Mouse (Mus musculus): Measurements from ENCODE around the gene Evi2a. TPM values are rescaled to one million over a fixed set of nuclear protein-coding genes. Genes with fewer than 3 reads are reported as not detected.

Evi2a gene
- polyA plus RNA-seq, 1 experiment from 2014 or later = 2.9 TPM

- Histone ChIP-seq H3K4me1 (ENCODE audit: control insufficient read depth, insufficient read depth, low read length) (no peaks in the 10 kb centered on the region), H3K27me3 (ENCODE audit: control insufficient read depth, insufficient read depth, low read length) (no peaks in the 10 kb centered on the region), H3K9ac (ENCODE audit: low read depth, low read length) (no peak overlapping the region), H3K27ac (ENCODE audit: low read depth, low read length) (no peak overlapping the region), H3K4me2 (no peak overlapping the region), H3K36me3 (ENCODE audit: control insufficient read depth, insufficient read depth, low read length) (no peaks in the 10 kb centered on the region), H3K4me3 (ENCODE audit: low read depth, low read length) (no peak overlapping the region), H3K9me3 (replicated peaks; ENCODE audit: control insufficient read depth, low read length) (no peaks in the 10 kb centered on the region)
- WGBS (ENCODE audit: insufficient replicate concordance) = 83% methylated on average over 2 of the region's 2 CpGs
- ATAC-seq (replicated peaks; ENCODE audit: insufficient number of reproducible peaks, low FRiP score, low TSS enrichment) = no peak
Observed at GRCm38 (mm10) chr11:79502917-79503316, 27.5 kb downstream of the Evi2a start.

DNA sequence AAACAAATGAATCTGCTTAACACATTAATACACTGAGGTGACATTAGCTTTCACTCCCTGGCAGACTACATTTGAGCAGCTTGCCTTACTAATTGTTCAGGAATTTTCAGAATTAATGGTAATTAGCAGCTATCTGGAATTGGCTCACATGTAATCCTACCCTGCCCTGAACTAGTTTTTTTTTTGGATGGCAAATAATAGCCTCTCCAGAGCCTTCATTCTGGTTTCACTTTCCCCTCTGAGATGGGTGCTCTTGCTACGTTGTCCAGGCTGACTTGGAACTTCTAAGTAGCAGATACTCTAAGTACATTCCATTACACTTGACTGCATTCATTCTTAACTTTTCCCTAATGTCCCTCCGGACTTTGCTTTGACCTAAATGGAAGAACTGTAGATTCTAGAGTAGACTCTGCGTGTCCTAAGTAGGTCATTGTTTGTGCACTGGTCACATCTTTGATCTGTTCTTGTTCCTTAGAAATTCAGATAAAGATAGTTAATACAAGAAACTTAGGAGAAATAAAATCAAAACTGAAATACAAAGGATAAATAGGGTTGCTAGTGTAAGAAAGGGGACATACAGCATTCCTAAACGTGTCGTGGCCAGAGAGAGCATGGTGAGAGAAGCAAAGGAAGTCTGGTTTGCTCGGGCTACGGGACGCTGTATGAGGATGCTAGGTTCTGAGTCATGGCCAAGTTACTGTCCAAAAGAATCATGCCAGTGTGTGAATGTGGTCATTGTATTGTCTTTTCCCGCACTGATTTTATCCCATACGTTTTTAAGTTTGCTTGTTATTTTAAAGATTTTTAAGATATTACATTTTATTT is 35.2 kb downstream of the Evi2a start:
- Histone ChIP-seq H3K4me2 (no peak overlapping the region), H3K9me3 (replicated peaks; ENCODE audit: control insufficient read depth, low read length) (no peaks in the 10 kb centered on the region), H3K4me1 (ENCODE audit: control insufficient read depth, insufficient read depth, low read length) (0 out of 2 replicates have a peak, but pooled peaks cover 4% of the 10 kb centered on the region), H3K4me3 (ENCODE audit: low read depth, low read length) (no peak overlapping the region), H3K36me3 (ENCODE audit: control insufficient read depth, insufficient read depth, low read length) (0 out of 2 replicates have a peak, but pooled peaks cover 2% of the 10 kb centered on the region), H3K27ac (ENCODE audit: low read depth, low read length) (no peak overlapping the region), H3K27me3 (ENCODE audit: control insufficient read depth, insufficient read depth, low read length) (no peaks in the 10 kb centered on the region), H3K9ac (ENCODE audit: low read depth, low read length) (no peak overlapping the region)
- ATAC-seq (replicated peaks; ENCODE audit: insufficient number of reproducible peaks, low FRiP score, low TSS enrichment) = no peak
- 78% methylated on average over 10 of the region's 10 CpGs for WGBS (ENCODE audit: insufficient replicate concordance)

DNA sequence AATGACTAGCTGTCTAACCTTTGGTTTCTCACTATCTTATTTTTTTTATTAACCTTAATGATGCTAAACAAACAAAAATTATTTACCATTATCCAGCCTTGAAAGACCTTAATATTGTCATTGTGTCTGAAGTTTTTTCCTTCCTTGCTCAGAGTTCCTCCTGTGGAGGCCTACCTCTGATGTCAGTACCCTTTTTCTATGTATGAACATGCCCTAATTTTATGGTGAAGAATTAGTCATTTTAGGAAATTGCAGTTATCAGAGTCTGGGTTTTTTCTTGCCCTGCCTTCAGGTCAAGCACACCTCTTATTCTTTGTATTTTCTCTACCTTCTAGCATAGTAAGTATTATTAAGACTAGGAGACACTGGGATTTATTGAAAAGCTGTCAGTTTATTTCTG is 45.7 kb downstream of the Evi2a start:
- no peaks in the 10 kb centered on the region for H3K9me3 ChIP-seq (replicated peaks; ENCODE audit: control insufficient read depth, low read length)
- H3K27ac ChIP-seq (ENCODE audit: low read depth, low read length) = no peak overlapping the region
- no peaks in the 10 kb centered on the region for H3K36me3 ChIP-seq (ENCODE audit: control insufficient read depth, insufficient read depth, low read length)
- no peak overlapping the region for H3K4me2 ChIP-seq
- no peak overlapping the region for H3K4me3 ChIP-seq (ENCODE audit: low read depth, low read length)
- no peak for ATAC-seq (replicated peaks; ENCODE audit: insufficient number of reproducible peaks, low FRiP score, low TSS enrichment)
- no peaks in the 10 kb centered on the region for H3K27me3 ChIP-seq (ENCODE audit: control insufficient read depth, insufficient read depth, low read length)
- H3K4me1 ChIP-seq (ENCODE audit: control insufficient read depth, insufficient read depth, low read length) = no peaks in the 10 kb centered on the region
- H3K9ac ChIP-seq (ENCODE audit: low read depth, low read length) = no peak overlapping the region

DNA sequence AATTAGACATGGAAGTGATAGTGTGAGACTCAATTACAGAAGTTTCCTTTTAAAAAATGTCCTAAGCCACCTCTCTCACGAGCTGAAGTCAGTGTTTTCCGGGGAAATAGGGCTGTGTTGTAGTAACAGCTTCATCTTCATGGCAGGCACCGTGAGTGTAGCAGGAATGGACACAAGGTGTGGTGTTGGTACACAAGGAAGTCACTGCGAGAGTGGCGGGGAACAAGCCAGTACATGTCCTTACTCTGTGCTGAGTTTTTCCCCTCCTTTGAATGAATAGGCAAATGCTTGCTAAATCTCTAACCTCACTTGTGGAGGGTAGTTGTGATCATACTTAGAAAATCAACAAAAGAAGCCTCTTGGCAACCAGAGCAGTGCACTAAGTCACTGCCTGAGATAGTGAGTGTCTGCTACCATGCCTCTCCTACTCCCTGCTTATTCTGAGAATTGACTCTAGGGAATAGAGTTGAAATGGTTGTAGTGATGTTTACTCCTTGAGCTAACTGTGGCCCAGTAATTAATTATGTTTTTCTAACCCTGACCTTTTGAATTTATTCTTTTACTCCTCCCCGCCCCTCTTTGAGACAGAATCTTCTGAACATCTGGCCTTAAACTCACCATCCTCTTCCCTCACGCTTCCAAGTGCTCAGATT is 46.4 kb downstream of the Evi2a start:
- H3K27ac ChIP-seq (ENCODE audit: low read depth, low read length) = no peak overlapping the region
- no peaks in the 10 kb centered on the region for H3K9me3 ChIP-seq (replicated peaks; ENCODE audit: control insufficient read depth, low read length)
- WGBS (ENCODE audit: insufficient replicate concordance) = 85% methylated on average over 7 of the region's 7 CpGs
- no peaks in the 10 kb centered on the region for H3K27me3 ChIP-seq (ENCODE audit: control insufficient read depth, insufficient read depth, low read length)
- no peak overlapping the region for H3K4me2 ChIP-seq
- H3K9ac ChIP-seq (ENCODE audit: low read depth, low read length) = no peak overlapping the region
- H3K36me3 ChIP-seq (ENCODE audit: control insufficient read depth, insufficient read depth, low read length) = no peaks in the 10 kb centered on the region
- ATAC-seq (replicated peaks; ENCODE audit: insufficient number of reproducible peaks, low FRiP score, low TSS enrichment) = no peak
- H3K4me3 ChIP-seq (ENCODE audit: low read depth, low read length) = no peak overlapping the region
- no peaks in the 10 kb centered on the region for H3K4me1 ChIP-seq (ENCODE audit: control insufficient read depth, insufficient read depth, low read length)

GRCm38 (mm10) chr11:79483392-79483791 is 47.0 kb downstream of the Evi2a start:
- H3K4me2 ChIP-seq = no peak overlapping the region
- no peaks in the 10 kb centered on the region for H3K9me3 ChIP-seq (replicated peaks; ENCODE audit: control insufficient read depth, low read length)
- no peaks in the 10 kb centered on the region for H3K36me3 ChIP-seq (ENCODE audit: control insufficient read depth, insufficient read depth, low read length)
- H3K4me3 ChIP-seq (ENCODE audit: low read depth, low read length) = no peak overlapping the region
- H3K9ac ChIP-seq (ENCODE audit: low read depth, low read length) = no peak overlapping the region
- H3K4me1 ChIP-seq (ENCODE audit: control insufficient read depth, insufficient read depth, low read length) = no peaks in the 10 kb centered on the region
- no peak overlapping the region for H3K27ac ChIP-seq (ENCODE audit: low read depth, low read length)
- 91% methylated on average over 6 of the region's 6 CpGs for WGBS (ENCODE audit: insufficient replicate concordance)
- no peaks in the 10 kb centered on the region for H3K27me3 ChIP-seq (ENCODE audit: control insufficient read depth, insufficient read depth, low read length)
- ATAC-seq (replicated peaks; ENCODE audit: insufficient number of reproducible peaks, low FRiP score, low TSS enrichment) = no peak

Other genes starting within 250 kb of the Evi2a start
- not detected in 2 replicates for gene Gm9964, start 233.7 kb downstream of the Evi2a start, polyA plus RNA-seq (2014; fragmentation: Nextera tagmentation; extraction: Ambion mirVana)
- gene Nf1, start 190.9 kb downstream of the Evi2a start, polyA plus RNA-seq (2014; fragmentation: Nextera tagmentation; extraction: Ambion mirVana) = 6.1 and 9.6 TPM in 2 replicates
- gene Omg, start 26.5 kb downstream of the Evi2a start, polyA plus RNA-seq (2014; fragmentation: Nextera tagmentation; extraction: Ambion mirVana) = 0.23 and 0.31 TPM in 2 replicates
- 0.54 and 0.99 TPM in 2 replicates for gene Evi2b, start 6.8 kb downstream of the Evi2a start, polyA plus RNA-seq (2014; fragmentation: Nextera tagmentation; extraction: Ambion mirVana)
- gene Evi2, start within 50 bp of the Evi2a start, polyA plus RNA-seq (2014; fragmentation: Nextera tagmentation; extraction: Ambion mirVana) = 0.41 and 1.4 TPM in 2 replicates
- gene Rab11fip4, start 60.6 kb upstream of the Evi2a start, polyA plus RNA-seq (2014; fragmentation: Nextera tagmentation; extraction: Ambion mirVana) = 0.42 and 0.73 TPM in 2 replicates